Mouse (Mus musculus): ENCODE results near the gene Tmprss13.

DNA sequence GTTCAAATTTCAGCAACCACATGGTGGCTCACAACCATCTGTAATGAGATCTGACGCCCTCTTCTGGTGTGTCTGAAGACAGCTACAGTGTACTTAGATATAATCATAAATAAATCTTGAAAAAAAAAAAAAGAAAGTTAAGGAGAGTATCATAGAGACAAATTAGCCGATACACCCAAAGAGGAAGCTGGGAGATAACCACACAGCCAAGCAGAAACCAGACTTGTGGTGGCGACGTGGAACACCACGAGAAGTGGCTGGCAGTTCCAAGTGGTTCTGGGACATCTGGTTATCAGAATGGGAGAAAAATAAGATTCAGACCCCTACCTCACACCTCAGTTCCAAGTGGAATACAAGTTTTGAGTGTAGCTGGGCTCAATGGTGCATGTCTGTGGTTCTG lies 67.8 kb downstream of the Tmprss13 start:
- TF ChIP-seq CTCF (IDR thresholded peaks at IDR 0.05; ENCODE audit: control insufficient read depth, insufficient read depth, low read length) (no peak), POLR2A (IDR thresholded peaks at IDR 0.05; ENCODE audit: borderline replicate concordance, control insufficient read depth, low read depth, low read length) (no peak)
